Mouse (Mus musculus) T-cell, adult 2 months (primary cell): ENCODE results near the gene Acbd6.

Source experiments
- DNase-seq: peaks from one replicate; pipeline ENCODE4 v3.0.0; 2022; ENCODE audit warnings: low spot score

The Acbd6 gene

GRCm38 (mm10) chr1:155558012-155558842 lies at the start of gene Acbd6:
TSS of gene Acbd6 (plus strand) at chr1:155558120.
- DNase-seq: peak; percentile 85

DNA sequence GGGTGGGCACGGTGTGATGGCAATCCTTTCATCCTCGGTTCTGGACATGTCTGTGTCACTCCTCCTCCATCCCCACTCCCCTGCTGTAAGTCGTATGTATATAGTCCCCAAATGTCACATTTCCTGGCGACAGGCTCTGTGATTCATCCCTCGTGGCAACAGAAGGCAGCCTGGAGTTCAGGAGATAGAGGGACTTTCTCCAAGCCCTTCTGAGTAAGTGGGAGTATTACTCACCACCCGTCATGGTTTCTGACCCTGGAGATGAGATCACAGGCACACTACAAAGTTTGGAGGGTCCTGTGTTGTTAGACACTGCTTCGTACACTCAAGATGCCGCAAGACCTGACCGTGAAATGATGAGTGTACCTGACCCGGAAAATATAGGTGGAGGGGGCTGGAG lies 47.7 kb upstream of the Acbd6 start:
- DNase-seq: no peak

GRCm38 (mm10) chr1:155515866-155516265 lies 42.1 kb upstream of the Acbd6 start:
- no peak for DNase-seq

DNA sequence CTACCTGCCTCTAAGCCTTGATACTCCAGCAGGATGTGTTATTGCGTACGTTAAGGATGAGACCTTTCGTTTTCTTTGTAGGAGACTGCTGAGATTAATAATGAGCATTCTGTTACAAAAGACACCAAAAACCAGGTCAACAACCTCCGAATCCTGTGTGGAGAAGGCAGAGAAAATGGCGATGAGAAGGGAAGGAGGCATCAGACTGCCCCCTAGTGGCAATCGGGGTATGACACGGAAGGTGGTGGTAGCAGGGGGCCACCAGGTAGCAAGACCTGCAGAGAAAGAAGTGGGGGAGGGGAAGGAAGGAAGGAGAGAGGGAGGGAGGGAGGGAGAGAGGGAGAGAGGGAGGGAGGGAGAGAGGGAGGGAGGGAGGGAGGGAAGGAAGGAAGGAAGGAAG lies 41.3 kb upstream of the Acbd6 start:
- DNase-seq: peak; percentile 52

- no peak for DNase-seq
Observed at GRCm38 (mm10) chr1:155517060-155517459, 40.9 kb upstream of the Acbd6 start.

DNA sequence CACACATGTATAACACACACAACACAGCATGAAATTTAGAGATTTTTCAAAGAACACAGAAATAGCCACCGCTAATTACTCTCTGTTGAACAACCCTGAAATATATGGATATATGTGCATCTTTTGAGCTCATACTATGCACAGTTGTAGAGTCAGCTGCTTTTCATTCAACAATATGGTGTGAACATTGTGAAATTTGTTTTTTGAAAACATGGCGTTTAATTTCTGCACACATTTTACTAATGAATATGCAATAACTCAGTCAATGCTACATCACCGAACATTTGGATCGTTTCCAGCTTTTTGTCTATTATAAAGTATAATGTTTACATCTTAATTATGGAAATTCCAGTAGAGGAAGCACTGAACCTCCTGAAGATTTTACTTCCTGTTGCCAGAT lies 37.6 kb upstream of the Acbd6 start:
- DNase-seq: no peak

- DNase-seq: no peak
Observed at GRCm38 (mm10) chr1:155522493-155522892, 35.4 kb upstream of the Acbd6 start.

DNA sequence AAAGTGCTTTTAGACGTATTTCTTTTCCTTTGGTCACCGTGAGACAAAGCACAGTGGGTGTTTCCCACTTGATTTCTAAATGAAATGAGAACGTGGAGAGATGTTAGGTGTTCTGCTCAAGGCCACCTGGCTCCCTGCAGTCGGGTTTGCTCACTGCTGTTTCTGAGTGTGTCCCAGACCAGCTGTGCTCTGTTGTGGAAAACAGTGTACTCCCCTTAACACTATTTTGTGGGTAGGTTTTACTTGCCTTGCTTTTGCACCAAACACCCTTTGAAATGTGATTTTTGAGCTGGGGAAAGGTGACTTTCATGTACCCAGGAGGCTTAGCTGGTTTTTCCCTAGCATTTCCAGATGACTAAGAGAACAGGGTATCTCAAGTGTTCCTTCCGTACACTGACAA lies 31.7 kb upstream of the Acbd6 start:
- DNase-seq: no peak

DNA sequence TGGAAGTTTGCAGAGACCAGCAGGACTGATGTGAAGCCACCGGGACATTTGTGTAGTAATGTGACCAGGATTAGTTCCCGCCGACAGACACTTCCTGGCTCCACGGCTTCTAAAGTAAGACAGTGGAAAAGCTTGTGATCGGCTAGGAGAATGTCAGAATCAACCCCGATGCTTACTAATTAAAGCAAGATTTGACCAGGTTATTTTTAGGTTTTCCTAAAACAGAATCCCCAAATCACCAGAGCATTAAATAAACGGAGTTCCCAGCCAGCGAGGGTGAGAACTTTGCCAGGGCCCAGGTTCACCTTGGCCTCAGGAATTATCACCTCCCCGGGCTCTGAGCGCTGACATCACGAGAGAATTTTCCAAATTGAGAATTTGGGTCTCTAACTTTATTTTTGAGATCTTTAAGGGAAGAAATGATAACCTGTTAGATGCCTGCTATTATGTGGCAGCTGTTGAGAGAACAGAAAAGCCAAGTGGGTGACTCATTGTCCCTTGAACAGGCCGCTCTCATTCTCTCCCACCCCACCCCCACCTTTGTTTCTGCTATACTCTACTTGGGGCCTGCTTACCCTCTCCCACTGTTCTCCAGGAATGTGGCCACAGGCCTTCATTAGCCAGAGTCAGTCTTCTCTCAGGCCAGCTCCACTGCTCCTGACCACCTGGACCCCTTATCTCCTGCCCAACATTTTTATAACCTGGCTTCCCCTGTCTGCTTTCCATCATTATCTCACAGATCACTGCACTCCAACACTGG lies 30.7 kb upstream of the Acbd6 start:
- no peak for DNase-seq

- DNase-seq: no peak
Observed at GRCm38 (mm10) chr1:155527787-155528158, 30.1 kb upstream of the Acbd6 start.

DNA sequence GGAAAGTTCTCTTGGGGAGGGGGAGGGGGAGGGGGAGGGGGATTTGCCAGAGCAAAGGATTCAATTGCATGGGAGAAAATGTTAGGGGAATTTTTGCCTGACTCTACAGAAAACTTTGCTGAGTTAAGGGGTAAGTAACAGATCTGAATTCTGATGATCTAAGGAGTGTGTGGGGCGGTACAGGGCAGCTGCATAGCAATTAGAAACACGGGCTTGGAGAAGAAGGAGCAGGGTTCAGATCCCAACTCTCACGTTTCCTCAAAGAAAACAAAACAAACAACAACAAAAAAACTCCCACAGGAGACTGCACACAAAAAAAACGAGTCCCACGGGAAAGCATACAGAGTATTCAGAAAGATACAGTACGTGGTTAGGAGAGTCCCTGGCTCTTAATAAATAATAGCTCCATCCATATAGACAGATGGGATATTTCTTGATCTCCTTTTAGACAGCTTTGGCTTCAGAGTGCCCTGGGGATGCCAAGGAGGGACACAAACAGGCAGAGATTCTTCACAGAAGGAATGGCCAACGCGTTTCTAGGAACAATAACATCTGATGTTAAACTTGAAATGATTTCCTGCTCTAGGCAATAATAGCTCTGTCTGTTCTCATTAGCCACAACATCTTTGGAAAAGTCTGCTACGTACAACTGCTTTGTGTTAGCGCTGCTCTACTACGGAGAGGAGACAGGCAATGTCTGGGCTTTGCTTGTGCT lies 29.4 kb upstream of the Acbd6 start:
- DNase-seq: no peak

- DNase-seq: no peak
Observed at GRCm38 (mm10) chr1:155529120-155529963, 28.6 kb upstream of the Acbd6 start.

DNA sequence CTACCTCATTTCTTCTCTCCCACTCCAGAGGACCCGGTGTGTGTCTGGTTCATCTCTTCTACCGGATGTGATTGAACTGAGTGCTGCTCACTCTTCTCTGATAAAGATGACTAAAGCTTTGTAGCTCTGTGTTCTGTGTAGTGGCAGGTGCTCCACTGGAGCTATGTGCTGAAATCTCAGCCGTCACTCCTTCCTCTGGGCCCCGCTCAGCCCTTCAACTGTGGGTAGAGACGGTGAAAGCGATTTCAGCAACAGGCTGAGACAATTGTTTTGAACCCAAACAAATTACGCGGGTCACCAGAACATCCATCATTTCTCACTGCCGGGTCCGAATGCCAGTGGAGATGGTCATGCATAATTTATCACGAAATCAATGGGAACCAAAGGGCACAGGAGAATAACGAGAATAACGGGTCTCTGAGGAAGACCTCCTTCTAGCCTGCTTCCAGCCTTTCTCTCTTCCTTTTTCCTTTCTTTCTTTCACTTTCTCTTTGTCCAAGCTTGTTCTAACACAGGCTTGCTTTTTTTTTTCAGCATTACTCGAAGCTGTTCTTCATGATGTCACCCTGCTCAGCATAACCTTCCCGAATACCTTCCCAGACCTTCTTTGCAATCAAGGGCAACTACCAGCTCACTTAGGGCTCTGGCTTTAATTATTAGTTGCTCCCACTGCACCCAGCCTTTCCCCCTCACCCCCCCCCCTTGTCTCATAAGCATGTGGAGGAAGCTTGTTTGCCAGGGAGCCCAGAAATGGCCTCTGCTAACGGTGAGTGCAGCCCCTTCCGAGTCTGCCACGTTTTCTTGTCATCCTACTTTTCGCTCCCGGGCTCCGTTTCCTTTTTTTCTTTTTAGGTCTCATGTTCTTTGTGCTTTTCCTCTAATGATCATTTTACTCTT lies 27.1 kb upstream of the Acbd6 start:
- peak; percentile 29 for DNase-seq

DNA sequence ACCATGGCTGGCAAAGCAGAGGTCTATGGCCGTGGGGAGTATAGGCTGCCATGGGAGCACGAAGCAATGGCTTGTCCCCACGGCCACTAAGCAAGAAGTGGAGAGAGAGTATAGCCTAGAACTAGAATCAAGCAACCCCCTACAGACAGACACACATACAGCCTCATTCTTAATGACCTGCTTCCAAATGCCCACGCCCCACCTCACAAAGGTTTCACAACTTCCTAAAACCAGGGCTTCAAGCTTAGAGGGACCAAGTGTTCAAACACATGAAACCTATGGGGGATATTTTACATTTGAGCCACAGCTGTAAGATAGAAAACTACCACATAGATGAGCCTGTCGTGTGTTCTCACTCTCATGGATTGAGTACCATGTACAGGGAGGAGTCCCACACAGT lies 25.5 kb upstream of the Acbd6 start:
- no peak for DNase-seq

- no peak for DNase-seq
Observed at GRCm38 (mm10) chr1:155532833-155533688, 24.9 kb upstream of the Acbd6 start.

GRCm38 (mm10) chr1:155533689-155533965 lies 24.3 kb upstream of the Acbd6 start:
- no peak for DNase-seq

GRCm38 (mm10) chr1:155537005-155537642 lies 20.8 kb upstream of the Acbd6 start:
- peak; percentile 36 for DNase-seq

DNA sequence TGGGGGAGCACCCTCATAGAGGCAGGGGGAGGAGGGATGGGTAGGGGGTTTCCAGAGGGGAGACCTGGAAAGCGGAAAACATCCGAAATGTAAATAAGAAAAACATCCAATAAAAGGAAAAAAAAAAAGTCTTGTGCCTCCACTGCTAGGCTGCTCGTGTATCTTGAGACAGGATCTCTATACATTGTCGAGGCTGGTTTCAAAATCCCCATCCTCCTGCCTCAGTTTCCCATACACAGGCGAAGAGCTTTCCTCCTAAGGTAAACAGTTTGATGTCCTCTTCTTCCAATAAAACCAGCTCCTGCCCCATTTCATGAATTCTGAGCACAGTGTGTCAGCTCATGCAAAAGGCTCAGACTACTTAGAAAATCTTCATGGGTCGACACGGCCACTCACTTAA lies 19.9 kb upstream of the Acbd6 start:
- no peak for DNase-seq

GRCm38 (mm10) chr1:155557642-155558011 lies 293 bp upstream of the Acbd6 start:
- DNase-seq: no peak

- DNase-seq: no peak
Observed at GRCm38 (mm10) chr1:155560021-155560420, 2.1 kb downstream of the Acbd6 start.
